Mouse (Mus musculus) adrenal gland, postnatal 25 days (tissue): ENCODE measurements at regions not wholly inside any gene's neighbourhood (a gene's known extent, or its start where the extent isn't known, plus 50 kb on each side); places are given as distances from the start of the nearest gene placed in this dataset.
A peak's percentile ranks its signal among the peaks of the same experiment; 100 is the strongest.
"Not testable (repeated sequence)": the region's sequence is repeated elsewhere in the genome, so short reads cannot be mapped to it uniquely, and the experiment has no call there.

Source experiments
- DNase-seq: peaks from one replicate; pipeline ENCODE4 v3.0.0; 2021; ENCODE audit warnings: mixed read lengths

DNA sequence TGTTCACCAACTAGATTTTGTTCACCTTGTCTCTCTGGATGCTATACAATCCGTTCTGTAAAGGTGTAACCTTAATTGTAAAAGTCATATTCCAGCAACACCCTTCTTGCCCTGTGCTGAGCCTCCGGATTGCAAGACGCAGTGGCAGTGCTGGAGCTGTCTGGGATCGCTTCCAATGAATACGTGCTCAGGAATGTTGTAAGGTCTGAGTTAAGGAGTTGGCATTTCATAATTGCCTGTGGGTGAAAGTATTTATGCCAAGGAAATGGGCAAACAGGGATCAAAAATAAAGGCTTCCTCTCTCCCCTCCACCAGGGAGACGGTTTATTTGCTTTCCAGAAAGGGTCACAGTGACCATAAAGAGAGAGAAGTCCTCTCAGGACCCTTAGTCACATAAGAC is 93.3 kb downstream of the Apob start:
- DNase-seq = peak; percentile 4

DNA sequence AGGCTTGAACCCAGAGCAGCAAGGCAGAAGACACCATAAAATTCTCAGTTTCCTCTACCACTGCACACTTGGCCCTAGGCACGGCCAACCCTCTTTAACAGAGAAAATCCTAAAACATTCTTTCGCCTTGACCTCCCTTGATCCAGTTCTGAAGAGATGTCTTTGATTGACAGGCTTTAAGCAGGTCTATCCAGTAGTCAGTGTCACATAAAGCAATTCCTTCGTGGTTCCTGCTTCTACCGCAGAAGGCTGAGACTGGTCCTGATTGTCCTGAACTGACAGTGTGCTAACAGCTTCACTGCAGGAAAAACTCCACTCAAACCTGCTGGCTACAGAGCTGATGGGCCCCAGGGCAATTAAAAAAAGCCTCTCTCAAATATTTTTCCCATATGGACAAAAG is 93.8 kb downstream of the Apob start:
- DNase-seq = no peak

DNA sequence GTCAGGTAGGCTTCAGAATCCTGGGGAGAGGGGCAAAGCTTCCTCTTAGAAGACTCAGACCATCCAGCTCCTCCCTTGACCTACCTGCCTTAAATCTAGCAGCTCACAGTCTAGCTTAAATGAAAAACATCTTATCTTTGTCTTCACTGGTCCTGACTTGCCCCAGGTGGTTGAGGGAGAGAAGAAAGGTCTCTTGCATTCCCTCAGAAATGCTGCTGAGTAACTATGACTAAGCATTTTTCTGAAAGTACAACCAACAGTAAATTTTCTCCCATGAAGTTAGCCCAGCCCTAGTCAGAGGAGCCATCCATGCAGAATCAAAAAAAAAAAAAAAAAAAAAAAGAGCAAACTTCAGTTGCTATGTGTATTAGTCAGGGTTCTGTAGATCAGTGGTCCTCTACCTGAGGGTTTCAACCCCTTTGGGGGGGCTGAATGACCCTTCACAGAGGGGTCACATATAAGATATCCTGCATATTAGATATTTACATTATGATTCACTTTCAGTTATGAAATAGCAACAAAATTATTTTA is 98.6 kb downstream of the Apob start:
- DNase-seq = no peak

DNA sequence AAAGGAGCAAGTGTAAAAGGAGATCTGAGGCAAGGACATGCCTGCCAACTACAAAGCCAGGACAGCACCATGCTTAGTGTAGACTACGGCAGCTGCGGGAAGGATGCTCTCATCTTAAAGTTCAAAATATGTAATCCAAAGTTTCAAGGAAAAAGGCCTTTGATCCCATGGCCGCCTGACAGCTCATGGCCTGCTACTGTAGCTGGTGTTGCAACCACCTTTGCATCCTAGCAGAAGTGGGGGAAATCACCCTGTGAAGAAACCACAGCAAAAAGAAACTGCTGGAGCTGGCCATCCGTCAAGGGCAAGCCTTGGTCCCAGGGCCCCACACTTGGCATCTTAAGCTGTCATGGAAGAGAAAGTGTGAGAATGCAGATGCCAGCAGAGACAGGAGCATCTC is 99.9 kb downstream of the Apob start:
- DNase-seq = peak; percentile 5

DNA sequence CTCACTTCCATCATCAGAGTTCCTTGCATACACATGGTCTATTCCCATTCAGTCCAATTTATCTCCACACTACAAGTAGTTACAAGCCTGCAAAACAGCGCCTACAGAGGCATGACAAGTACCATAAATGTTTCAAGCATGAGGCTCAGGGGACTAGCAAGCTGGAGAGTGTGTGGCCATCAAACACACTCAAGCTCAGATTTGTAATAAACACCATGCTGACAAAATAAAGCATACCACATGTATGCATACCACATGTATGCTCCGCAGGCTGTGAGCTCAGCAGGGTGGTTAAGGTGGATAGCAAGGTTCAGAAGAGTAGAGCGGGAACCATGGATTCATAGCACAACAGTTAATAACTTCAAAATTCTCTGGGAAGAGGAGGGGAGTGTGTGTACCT is 100.6 kb downstream of the Apob start:
- no peak for DNase-seq

DNA sequence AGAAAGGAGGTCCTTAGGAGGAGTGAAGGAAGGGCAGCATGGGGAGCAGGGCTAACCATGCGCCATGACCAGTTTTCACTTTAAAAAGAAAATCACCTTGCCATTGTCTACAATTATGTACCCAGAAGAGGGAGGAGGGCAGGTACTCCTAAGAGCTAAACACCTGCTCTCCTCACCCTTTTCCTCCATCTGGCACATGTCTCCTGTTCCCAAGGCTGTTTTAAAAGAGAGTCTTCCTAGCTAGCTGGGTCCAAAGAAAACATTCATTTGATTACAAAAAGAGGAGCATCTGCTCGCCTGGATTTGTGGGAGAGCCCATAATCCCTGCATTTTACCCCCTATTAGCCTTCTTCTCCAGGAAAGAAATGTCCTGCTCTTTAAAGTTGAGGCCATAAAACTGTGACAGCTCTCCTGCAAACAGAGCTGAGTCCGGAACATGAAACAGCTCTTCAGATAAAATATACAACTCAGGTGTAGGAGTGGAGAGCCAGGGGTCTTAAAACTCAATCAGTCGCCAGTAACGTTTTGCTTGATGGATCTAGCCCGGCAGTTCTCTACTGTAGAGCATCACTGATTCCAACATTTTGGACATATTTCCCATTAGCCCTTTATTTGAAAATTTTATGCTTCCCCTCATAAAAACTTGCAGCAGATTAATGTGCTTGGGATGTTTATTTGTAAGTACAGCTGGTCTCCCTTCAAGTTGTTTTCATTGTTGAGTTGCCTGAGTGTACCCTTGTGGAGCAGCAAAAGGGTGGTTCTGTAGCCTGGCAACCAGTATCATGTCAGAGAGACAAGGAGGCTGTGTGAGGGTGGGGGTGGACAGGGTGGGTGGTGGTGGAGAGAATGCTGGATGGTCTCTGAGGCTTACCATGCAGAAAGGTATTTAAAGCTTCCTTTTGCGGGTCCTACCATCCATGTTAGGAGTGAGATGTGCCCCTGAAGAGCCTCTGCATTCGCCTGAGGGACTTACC is 105.5 kb downstream of the Apob start:
- no peak for DNase-seq

DNA sequence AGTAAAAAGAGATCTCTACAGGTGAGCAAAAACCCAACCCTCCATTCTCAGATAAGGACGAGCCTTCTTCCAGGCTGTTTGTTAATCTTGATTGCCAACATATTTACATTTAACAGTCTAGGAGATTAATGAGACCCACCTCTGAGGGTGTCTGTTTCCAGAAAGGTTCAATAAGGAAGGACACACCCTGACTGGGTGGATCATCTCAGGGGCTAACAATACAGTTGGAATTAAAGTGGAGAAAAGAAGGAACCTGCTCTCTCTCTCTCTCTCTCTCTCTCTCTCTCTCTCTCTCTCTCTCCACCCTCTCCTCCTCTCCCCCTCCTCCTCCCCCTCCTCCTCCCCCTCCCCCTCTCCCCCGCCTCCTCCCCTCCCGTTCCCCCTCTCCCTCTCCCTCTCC is 110.5 kb downstream of the Apob start:
- no peak for DNase-seq

DNA sequence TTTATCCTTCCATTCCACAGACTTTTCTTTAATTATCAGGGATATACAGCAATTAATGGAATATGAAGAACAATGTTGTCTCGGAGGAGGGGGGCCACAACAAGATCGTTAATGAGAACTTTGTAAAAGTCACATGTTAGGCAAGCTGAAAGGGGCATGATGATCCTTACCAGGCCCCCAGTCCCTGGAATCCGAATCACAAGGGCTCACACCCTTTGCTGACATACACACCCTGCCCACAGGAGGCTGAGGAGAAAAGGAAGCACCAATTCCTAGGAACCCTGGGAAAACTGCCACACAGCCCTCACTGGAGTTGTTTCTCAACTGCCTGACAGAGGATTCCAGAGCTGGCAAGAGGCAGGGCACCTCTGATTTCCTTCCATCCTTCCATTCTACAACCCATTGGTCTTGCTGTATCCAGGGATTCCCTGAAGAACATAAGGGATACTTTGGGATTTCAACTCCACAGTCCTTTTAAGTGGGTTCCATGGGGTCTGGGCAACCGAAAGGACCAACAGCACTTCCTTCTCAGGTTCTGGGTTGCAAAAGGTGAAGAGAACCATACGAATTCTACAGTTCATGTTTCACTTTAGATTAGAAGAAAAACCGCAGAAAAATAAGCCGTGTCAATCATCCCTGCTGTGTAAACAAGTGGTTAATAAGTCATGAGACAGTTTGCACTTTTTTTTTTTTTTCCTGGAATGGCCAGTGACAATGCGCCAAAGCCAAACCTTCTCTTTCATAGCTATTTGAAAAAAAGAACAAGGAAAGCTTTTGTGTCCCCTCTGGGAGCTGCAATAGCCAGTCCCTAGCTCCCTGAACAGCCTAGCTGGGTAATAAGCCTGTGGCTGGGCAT is 112.2 kb downstream of the Apob start:
- no peak for DNase-seq

DNA sequence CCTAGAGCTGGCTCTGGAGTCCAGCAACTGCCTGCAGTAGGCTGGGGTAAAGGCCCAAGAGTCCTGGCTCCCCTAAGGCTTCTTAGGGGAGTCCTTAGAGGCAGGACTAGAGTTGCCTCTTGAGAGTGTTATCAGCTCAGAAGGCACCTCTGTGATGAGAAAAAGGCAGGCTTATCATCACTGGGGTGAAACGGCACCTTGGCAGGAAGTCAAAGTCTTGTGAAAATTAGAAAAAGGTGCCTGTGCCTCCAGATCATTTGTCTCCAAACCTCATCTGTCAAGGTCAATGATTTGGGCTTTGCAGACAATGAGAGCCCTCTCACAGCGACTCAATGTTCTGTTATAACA is 112.8 kb downstream of the Apob start:
- DNase-seq = no peak

DNA sequence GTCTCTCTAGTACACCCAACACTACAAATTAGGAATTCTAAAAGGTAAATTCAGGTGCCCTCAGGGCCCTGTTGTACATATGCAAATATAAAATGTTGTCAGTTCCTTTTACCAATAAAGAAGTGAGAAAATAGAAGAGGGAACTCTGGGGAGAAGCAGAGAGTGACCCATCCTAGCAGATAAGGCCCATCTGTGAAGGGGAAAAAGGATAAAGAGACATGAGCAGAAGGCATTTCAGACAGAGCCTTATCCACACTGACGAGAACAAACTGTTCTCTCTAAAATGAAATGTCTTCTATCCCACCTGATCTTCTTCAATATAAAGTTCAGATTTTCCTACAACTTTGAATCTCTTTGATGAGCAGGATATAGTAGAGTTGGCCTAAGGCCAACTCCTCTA is 114.5 kb upstream of the Ldah start:
- DNase-seq = no peak

DNA sequence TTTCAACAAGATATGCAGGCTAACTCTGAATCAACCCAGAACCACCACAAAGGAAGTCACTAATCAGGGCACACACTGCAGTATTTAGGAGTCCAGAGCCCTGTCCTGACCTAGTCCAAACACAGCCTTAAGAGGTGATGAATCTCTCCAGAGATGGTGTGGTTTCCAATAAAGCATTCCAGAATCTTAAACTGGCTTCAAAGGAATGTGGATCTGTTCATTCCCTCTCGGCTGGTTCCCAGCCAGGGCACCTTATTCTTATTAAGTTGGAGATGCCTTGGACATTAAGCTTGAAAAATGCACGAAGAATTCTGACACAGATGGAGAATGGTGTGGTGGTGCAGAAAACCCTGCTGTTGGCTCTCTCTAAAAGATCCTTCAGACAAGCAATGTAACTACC is 112.0 kb upstream of the Ldah start:
- DNase-seq = no peak

DNA sequence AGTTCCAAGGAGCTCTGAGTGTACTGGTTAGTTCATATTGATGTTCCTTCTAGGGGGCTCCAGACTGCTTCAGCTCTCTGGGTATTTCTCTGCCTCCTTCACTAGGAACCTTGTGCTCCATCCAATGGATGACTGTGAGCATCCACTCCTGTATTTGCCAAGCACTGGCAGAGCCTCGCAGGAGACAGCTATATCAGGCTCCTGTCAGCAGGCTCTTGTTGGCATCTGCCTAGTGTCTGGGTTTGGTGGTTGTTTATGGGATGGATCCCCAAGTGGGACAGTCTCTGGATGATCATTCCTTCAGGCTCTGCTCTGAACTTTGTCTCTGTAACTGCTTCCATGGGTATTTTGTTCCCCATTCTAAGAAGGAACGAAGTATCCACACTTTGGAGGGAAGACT is 109.5 kb upstream of the Ldah start:
- not testable (repeated sequence) for DNase-seq

DNA sequence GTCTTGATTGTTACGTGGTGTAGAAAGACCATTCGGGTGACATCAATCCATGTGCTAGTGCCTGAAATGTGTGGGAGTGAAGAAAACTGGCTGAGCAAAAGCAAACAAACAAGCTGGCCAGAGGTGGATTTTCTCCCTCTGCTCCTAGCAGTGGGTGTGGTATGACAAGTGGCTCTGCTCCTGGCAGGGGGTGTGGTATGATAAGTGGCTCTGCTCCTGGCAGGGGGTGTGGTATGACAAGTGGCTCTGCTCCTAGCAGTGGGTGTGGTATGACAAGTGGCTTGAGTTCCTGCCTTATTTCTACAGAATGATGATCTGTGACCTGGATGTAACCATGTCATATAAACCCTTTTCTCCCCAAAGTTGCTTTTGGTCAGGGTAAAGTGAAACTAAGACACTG is 108.8 kb upstream of the Ldah start:
- no peak for DNase-seq

DNA sequence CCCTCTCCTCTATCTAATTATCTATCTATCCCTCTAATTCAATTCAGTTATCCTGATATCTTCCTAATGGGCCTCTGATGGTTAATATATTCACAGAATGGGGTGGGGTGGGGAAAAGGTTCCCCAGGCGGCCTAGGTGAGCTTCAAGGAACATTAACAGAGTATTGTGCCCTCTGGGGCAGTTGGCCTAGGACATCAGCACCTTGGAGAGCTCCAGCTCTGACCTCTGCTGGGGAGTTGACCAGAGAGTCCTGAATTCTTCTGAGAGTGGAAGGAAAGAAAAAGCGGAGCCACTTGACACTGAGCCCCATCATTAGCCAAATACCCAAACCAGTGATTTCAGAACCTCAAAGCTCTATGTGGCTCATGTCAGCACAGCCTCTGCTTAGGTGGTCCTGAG is 108.1 kb upstream of the Ldah start:
- peak; percentile 40 for DNase-seq

DNA sequence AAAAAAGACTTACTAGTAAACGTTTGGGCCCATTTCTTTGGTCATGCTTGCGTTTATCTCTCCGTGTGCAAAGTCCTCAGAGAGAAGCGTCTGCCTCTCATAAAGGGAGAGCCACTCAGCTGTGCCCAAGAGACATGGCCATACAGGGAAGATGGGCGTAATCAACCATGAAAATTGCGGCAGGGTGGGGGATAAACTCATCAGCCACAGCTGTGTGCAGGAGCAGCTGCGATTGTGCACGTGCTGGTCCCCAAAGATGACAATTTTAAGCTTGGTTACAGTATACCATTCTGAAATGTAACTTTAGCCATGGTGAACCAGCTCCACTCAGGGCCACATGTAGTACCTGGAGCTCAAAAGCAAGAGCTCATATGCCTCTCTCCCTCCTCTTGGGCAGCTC is 106.1 kb upstream of the Ldah start:
- no peak for DNase-seq

DNA sequence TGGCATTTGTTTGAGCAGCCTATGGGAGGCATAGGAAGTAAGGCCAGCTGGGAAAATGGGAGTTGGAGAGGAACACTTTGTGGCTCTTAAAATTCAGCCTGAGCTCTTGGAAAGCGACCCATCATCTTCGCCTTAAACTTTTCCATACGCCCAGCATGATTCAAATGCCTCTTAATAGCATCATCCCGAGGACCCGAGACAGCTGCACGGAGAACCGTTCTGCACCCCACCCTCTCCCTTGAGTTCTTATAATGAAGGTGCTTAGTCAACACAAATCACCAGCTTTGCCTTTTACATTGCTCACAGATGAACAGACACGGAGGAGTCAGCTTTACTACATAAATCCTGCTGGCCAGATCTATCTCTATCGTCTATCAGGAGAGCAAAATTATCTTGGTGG is 104.6 kb upstream of the Ldah start:
- no peak for DNase-seq

DNA sequence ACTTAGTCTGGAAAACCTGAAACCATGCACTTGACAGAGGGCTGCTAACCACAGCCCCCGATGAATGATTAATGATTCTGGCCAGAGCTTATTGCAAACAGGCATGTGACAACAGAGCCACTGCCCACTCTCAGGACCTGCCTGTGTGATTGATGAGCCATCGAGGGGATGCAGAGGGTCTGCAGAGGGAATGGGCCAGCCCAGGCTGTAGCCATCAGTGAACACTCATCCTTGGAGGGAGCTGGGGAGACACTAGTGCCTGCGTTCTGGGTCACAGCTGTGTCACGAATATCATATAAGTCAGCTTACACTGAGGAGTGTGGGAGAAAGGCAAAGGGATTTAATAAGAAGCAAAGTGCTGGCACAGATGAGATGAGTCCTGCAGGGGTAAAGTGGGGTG is 100.8 kb upstream of the Ldah start:
- DNase-seq = no peak

DNA sequence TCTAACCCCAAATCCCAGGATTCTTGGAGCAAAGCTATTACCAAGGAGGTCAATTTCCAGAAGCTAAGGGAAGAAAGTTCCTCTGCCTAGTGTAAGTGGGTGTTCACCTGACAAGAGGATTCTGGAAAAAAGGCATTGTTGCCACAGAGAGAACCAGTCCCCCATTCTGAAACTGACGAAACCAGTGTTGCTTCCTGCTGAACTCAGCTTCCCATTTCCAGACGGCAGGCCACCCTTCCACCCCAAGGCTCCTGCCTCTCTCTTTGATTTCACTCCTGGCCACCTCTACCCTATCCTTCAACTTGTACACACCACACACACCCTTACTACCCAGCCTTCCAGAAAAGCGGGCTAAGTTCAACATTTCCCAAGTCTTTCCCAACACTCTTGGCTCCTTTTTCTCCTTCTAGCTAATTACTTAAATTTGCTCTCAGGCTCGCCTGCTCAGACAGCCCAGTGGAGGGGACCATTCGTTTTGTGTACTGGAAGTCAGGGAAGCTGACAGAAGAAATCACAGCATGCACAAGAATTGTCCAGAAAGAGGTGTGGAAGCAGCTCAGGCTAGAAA is 98.6 kb upstream of the Ldah start:
- DNase-seq = no peak

DNA sequence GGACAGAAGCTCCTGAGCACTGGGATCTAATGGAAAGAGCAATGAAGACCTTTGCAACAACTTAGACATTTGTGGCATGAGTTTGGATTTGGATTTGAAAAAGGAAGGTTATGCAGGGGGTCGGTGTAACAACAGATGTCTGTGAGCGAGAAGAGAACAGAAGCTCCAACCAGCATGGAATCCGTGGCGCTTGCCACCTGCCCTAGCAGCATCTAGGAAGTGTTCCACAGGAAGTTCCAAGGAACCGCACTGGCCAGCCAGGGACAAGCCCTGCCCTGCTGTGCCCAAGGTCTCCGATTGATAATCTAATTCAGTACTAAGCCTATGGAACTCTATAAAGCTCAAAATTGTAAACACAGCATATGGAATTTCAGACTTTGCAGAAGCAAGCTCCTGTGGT is 98.0 kb upstream of the Ldah start:
- DNase-seq = no peak

DNA sequence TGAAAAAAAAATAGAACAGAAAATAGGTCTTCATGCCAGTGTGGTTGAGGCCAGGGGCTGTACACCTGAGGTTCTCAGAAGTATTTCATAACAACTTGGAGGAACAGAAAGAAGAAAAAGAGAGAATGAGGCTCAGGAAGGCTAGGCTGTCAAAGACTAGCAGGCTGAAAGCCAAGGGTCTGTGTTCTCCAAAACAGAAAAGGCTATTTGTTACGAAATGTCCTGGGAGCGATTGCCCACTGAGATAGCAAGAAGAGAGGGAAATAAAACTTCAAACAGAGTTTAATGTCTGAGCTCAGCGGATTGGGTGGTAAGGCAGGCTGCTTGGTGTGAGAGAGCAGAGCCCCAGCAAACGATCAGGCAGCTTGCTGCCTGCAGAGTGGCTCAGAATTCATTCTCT is 97.6 kb upstream of the Ldah start:
- no peak for DNase-seq

DNA sequence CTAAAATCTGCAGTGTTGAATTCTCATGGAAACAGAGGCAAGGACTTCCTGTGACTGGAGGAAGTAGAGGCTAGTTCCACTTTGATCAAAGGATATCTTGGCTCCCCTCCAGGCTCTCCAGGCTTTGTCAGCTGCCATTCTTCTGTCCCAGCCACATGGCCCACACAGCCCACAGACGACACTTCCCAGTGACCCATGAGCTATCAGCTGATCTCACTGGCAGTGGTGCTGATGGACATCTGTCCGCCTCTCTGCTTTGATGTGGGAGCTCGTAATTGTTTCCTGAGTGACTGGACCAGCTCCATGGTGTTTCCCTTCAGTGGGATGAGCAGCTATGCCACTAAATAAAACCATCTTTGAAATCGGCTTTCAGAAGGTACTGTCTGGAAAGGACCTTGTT is 96.4 kb upstream of the Ldah start:
- DNase-seq = no peak

DNA sequence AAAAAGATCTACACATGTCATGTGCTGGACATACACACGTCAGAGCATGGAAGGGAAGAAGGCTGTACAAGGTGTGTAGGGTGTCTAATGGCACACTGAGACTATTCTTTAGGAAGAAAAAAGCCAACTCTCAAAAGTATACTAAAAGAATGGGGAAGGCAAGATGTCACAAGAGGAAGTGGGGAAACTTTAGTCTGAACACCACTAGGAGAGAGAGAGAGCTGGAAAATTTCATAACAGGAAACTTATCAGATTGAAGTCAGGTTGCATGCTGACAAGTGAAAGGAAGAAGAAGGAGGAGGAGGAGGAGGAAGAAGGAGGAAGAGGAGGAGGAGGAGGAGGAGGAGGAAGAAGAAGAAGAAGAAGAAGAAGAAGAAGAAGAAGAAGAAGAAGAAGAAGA is 52.3 kb upstream of the Ldah start:
- no peak for DNase-seq
